Mouse (Mus musculus) heart, embryonic 15.5 days (tissue): ENCODE data around the gene Gm26965. TPM values are rescaled to one million over a fixed set of nuclear protein-coding genes. Genes with fewer than 3 reads are reported as not detected.
A peak's percentile ranks its signal among the peaks of the same experiment; 100 is the strongest.
"Not testable (repeated sequence)": the region's sequence is repeated elsewhere in the genome, so short reads cannot be mapped to it uniquely, and the experiment has no call there.

Experiments used
- ATAC-seq: fragments of 200-750 bp; cut with Nextera tagmentation; replicated peaks from 2 replicates; pipeline ENCODE4 v1.8.0; 2017; ENCODE audit warnings: low read depth, moderate TSS enrichment; ENCODE audit not compliant: insufficient number of reproducible peaks, insufficient read depth, low FRiP score
- H3K27ac ChIP-seq: fragments of 300-500 bp; sonication (generic); 2 replicates; pipeline ENCODE4 v1.5.1; 2015; ENCODE audit warnings: mild to moderate bottlenecking, inconsistent platforms
- H3K27me3 ChIP-seq: fragments of 300-500 bp; sonication (generic); 2 replicates; pipeline ENCODE4 v1.6.1; 2015; ENCODE audit warnings: inconsistent platforms
- H3K36me3 ChIP-seq: fragments of 300-500 bp; sonication (generic); 2 replicates; pipeline ENCODE4 v1.6.1; 2015; ENCODE audit warnings: mild to moderate bottlenecking, inconsistent platforms
- H3K4me1 ChIP-seq: fragments of 300-500 bp; sonication (generic); replicated peaks from 2 replicates; pipeline ENCODE4 v1.6.1; 2015; ENCODE audit warnings: inconsistent platforms
- H3K4me2 ChIP-seq: fragments of 300-500 bp; sonication (generic); 2 replicates; pipeline ENCODE4 v1.6.1; 2015; ENCODE audit warnings: inconsistent platforms, mild to moderate bottlenecking, moderate library complexity
- H3K4me3 ChIP-seq: fragments of 300-500 bp; sonication (generic); 2 replicates; pipeline ENCODE4 v1.5.1; 2015; ENCODE audit warnings: mild to moderate bottlenecking, inconsistent platforms
- H3K9ac ChIP-seq: fragments of 300-500 bp; sonication (generic); 2 replicates; pipeline ENCODE4 v1.6.1; 2015; ENCODE audit warnings: mild to moderate bottlenecking, inconsistent platforms
- H3K9me3 ChIP-seq: fragments of 300-500 bp; sonication (generic); replicated peaks from 2 replicates; pipeline ENCODE4 v1.6.1; 2016; ENCODE audit warnings: inconsistent platforms
- WGBS: fragments of 180-500 bp; shearing (Covaris S2); methylation state at CpG from one replicate; pipeline ENCODE4 v1.1.7; 2015; ENCODE audit warnings: mixed read lengths; 5-methylcytosine and 5-hydroxymethylcytosine counted together
- polyA plus RNA-seq: library from polyadenylated mRNA; unstranded; fragments of >200 nt; fragmentation: Nextera tagmentation; extraction: Ambion mirVana; gene quantifications from 2 replicates; pipeline ENCODE4 v1.2.1, GENCODE M21; 2015

Gm26965 gene
- polyA plus RNA-seq, 1 experiment from 2014 or later: not detected

GRCm38 (mm10) chr13:67483625-67484423, 42.1 kb downstream of the Gm26965 start, which contains the start of gene Zfp874b:
Zfp874b (minus strand) TSS chr13:67484258.
- Histone ChIP-seq H3K9ac (peak within 1 kb of the TSS; percentile 65), H3K36me3 (0 out of 2 replicates have a peak, but pooled peaks cover 2% of the 10 kb centered on the region), H3K9me3 (no peaks in the 10 kb centered on the region), H3K27me3 (no peaks in the 10 kb centered on the region), H3K27ac (peak within 1 kb of the TSS; percentile 71), H3K4me2 (peak within 1 kb of the TSS; percentile 67), H3K4me1 (peaks cover 8% of the 10 kb centered on the region; the same call in 1 of the 2 replicates), H3K4me3 (peak within 1 kb of the TSS; percentile 75)
- peak; percentile 90 for ATAC-seq
- WGBS: 3% methylated on average over 20 of the region's 20 CpGs

- WGBS: 57% methylated on average over 4 of the region's 4 CpGs
- no peak for ATAC-seq
- H3K4me3 ChIP-seq: no peak overlapping the region
- H3K9ac ChIP-seq: no peak overlapping the region
- H3K4me1 ChIP-seq: peaks cover 8% of the 10 kb centered on the region; the same call in 1 of the 2 replicates
- H3K9me3 ChIP-seq: no peaks in the 10 kb centered on the region
- H3K27me3 ChIP-seq: no peaks in the 10 kb centered on the region
- H3K27ac ChIP-seq: no peak overlapping the region
- H3K36me3 ChIP-seq: peaks cover 3% of the 10 kb centered on the region; the same call in 1 of the 2 replicates
- H3K4me2 ChIP-seq: no peak overlapping the region
These were observed 44.4 kb downstream of the Gm26965 start for GRCm38 (mm10) chr13:67481528-67481927.

GRCm38 (mm10) chr13:67469274-67469673, 56.7 kb downstream of the Gm26965 start:
- peaks cover 32% of the 10 kb centered on the region for H3K36me3 ChIP-seq
- 89% methylated on average over 3 of the region's 3 CpGs for WGBS
- H3K27ac ChIP-seq: no peak overlapping the region
- H3K4me1 ChIP-seq: no peaks in the 10 kb centered on the region
- no peaks in the 10 kb centered on the region for H3K27me3 ChIP-seq
- no peak overlapping the region for H3K9ac ChIP-seq
- ATAC-seq: no peak
- no peaks in the 10 kb centered on the region for H3K9me3 ChIP-seq
- H3K4me2 ChIP-seq: no peak overlapping the region
- H3K4me3 ChIP-seq: no peak overlapping the region

- H3K4me3 ChIP-seq, H3K27ac ChIP-seq, H3K4me2 ChIP-seq, ATAC-seq, H3K9ac ChIP-seq, H3K27me3 ChIP-seq, H3K9me3 ChIP-seq, H3K4me1 ChIP-seq, H3K36me3 ChIP-seq: not testable (repeated sequence)
- WGBS: 85% methylated on average over 3 of the region's 5 CpGs
These were observed 62.3 kb downstream of the Gm26965 start for GRCm38 (mm10) chr13:67463506-67464185.

GRCm38 (mm10) chr13:67452021-67452309, 74.0 kb downstream of the Gm26965 start:
- 10% methylated on average over 3 of the region's 3 CpGs for WGBS
- no peaks in the 10 kb centered on the region for H3K9me3 ChIP-seq
- peaks cover 3% of the 10 kb centered on the region for H3K4me1 ChIP-seq
- H3K4me2 ChIP-seq: peak overlapping the region; percentile 81
- H3K27me3 ChIP-seq: no peaks in the 10 kb centered on the region
- peak overlapping the region; percentile 68 for H3K9ac ChIP-seq
- no peak for ATAC-seq
- H3K27ac ChIP-seq: peak overlapping the region; percentile 71
- H3K36me3 ChIP-seq: peaks cover 10% of the 10 kb centered on the region; the same call in 1 of the 2 replicates
- H3K4me3 ChIP-seq: peak overlapping the region; percentile 75

- H3K9me3 ChIP-seq: no peaks in the 10 kb centered on the region
- WGBS: under 1% methylated on average over 20 of the region's 20 CpGs
- peak within 1 kb of the TSS; percentile 81 for H3K4me2 ChIP-seq
- peaks cover 16% of the 10 kb centered on the region; the same call in 1 of the 2 replicates for H3K36me3 ChIP-seq
- peak within 1 kb of the TSS; percentile 68 for H3K9ac ChIP-seq
- peak within 1 kb of the TSS; percentile 71 for H3K27ac ChIP-seq
- peak; percentile 94 for ATAC-seq
- no peaks in the 10 kb centered on the region for H3K27me3 ChIP-seq
- H3K4me1 ChIP-seq: peaks cover 3% of the 10 kb centered on the region
- peak within 1 kb of the TSS; percentile 75 for H3K4me3 ChIP-seq
These were observed 74.6 kb downstream of the Gm26965 start, which contains the start of gene Zfp874a for GRCm38 (mm10) chr13:67451172-67452020. Zfp874a (minus strand) TSS chr13:67451624.

Other genes starting within 250 kb of the Gm26965 start
- gene Zfp458, start 247.7 kb downstream of the Gm26965 start, polyA plus RNA-seq: 1.1 and 1.3 TPM in 2 replicates
- 0.83 and 1.0 TPM in 2 replicates for gene Zfp457, start 219.7 kb downstream of the Gm26965 start, polyA plus RNA-seq
- gene Zfp595, start 193.6 kb downstream of the Gm26965 start, polyA plus RNA-seq: 1.4 and 1.5 TPM in 2 replicates
- gene Gm28044, start 165.6 kb downstream of the Gm26965 start, polyA plus RNA-seq: not detected in 2 replicates
- gene Zfp953, start 165.5 kb downstream of the Gm26965 start, polyA plus RNA-seq: 0.67 and 0.72 TPM in 2 replicates
- 0.35 and 1.1 TPM in 2 replicates for gene Gm28041, start 150.4 kb downstream of the Gm26965 start, polyA plus RNA-seq
- gene Zfp456, start 150.3 kb downstream of the Gm26965 start, polyA plus RNA-seq: 0.94 and 1.2 TPM in 2 replicates
- 2.6 and 4.6 TPM in 2 replicates for gene Zfp429, start 126.3 kb downstream of the Gm26965 start, polyA plus RNA-seq
- 0.30 and 0.62 TPM in 2 replicates for gene Zfp459, start 104.7 kb downstream of the Gm26965 start, polyA plus RNA-seq
- 5.8 and 5.9 TPM in 2 replicates for gene Zfp874a, start 74.5 kb downstream of the Gm26965 start, polyA plus RNA-seq
- gene Zfp874b, start 41.9 kb downstream of the Gm26965 start, polyA plus RNA-seq: 1.8 and 3.0 TPM in 2 replicates
- 7.8 and 8.0 TPM in 2 replicates for gene Zfp58, start 25.6 kb downstream of the Gm26965 start, polyA plus RNA-seq
- 17.7 and 18.2 TPM in 2 replicates for gene Zfp87, start within 50 bp of the Gm26965 start, polyA plus RNA-seq
- 5.2 and 6.8 TPM in 2 replicates for gene Zfp748, start 27.7 kb upstream of the Gm26965 start, polyA plus RNA-seq
- 2.1 and 2.6 TPM in 2 replicates for gene Zfp729b, start 83.6 kb upstream of the Gm26965 start, polyA plus RNA-seq
- 0.24 and 0.57 TPM in 2 replicates for gene Gm49345, start 111.6 kb upstream of the Gm26965 start, polyA plus RNA-seq
- 1.4 TPM in 2 replicates for gene Zfp729a, start 111.6 kb upstream of the Gm26965 start, polyA plus RNA-seq
- gene Zfp738, start 160.9 kb upstream of the Gm26965 start, polyA plus RNA-seq: 6.4 and 7.9 TPM in 2 replicates
- 3.6 and 3.7 TPM in 2 replicates for gene Zfp65, start 203.0 kb upstream of the Gm26965 start, polyA plus RNA-seq
- 2.8 and 3.0 TPM in 2 replicates for gene Zfp85, start 229.1 kb upstream of the Gm26965 start, polyA plus RNA-seq